Mouse (Mus musculus): Measurements from ENCODE around the gene Sipa1l2. TPM values are rescaled to one million over a fixed set of nuclear protein-coding genes. Genes with fewer than 3 reads are reported as not detected.

Sipa1l2 gene
- polyA plus RNA-seq, 1 experiment: 19.6 TPM

- H3K36me3 ChIP-seq (ENCODE audit: control insufficient read depth, insufficient read depth, low read length): no peaks in the 10 kb centered on the region
- no peak overlapping the region for H3K4me3 ChIP-seq (ENCODE audit: control insufficient read depth, low read depth, low read length)
- H3K27ac ChIP-seq (ENCODE audit: control insufficient read depth, insufficient read depth, low read depth, low read length): no peak overlapping the region
- H3K4me1 ChIP-seq (ENCODE audit: control insufficient read depth, insufficient read depth, low read length): no peaks in the 10 kb centered on the region
- no peaks in the 10 kb centered on the region for H3K27me3 ChIP-seq (ENCODE audit: control insufficient read depth, insufficient read depth, low read length)
- TF ChIP-seq CTCF (IDR thresholded peaks at IDR 0.05; ENCODE audit: control insufficient read depth, insufficient read depth, insufficient replicate concordance, low read depth, low read length) (no peak), POLR2A (IDR thresholded peaks at IDR 0.05; ENCODE audit: control insufficient read depth, low read depth, low read length) (no peak)
Measured at GRCm38 (mm10) chr8:125460602-125461001, 109.0 kb downstream of the Sipa1l2 start.

- H3K4me1 ChIP-seq (ENCODE audit: control insufficient read depth, insufficient read depth, low read length): no peaks in the 10 kb centered on the region
- TF ChIP-seq POLR2A (IDR thresholded peaks at IDR 0.05; ENCODE audit: control insufficient read depth, low read depth, low read length) (no peak), CTCF (IDR thresholded peaks at IDR 0.05; ENCODE audit: control insufficient read depth, insufficient read depth, insufficient replicate concordance, low read depth, low read length) (no peak)
- no peak overlapping the region for H3K4me3 ChIP-seq (ENCODE audit: control insufficient read depth, low read depth, low read length)
- no peak overlapping the region for H3K27ac ChIP-seq (ENCODE audit: control insufficient read depth, insufficient read depth, low read depth, low read length)
- H3K36me3 ChIP-seq (ENCODE audit: control insufficient read depth, insufficient read depth, low read length): no peaks in the 10 kb centered on the region; the same call in none of the 2 replicates
- H3K27me3 ChIP-seq (ENCODE audit: control insufficient read depth, insufficient read depth, low read length): no peaks in the 10 kb centered on the region
Measured at GRCm38 (mm10) chr8:125449048-125449447, 120.6 kb downstream of the Sipa1l2 start.

- Histone ChIP-seq H3K27me3 (ENCODE audit: control insufficient read depth, insufficient read depth, low read length) (no peaks in the 10 kb centered on the region), H3K27ac (ENCODE audit: control insufficient read depth, insufficient read depth, low read depth, low read length) (no peak overlapping the region), H3K4me1 (ENCODE audit: control insufficient read depth, insufficient read depth, low read length) (no peaks in the 10 kb centered on the region; the same call in 1 of the 2 replicates), H3K4me3 (ENCODE audit: control insufficient read depth, low read depth, low read length) (no peak overlapping the region), H3K36me3 (ENCODE audit: control insufficient read depth, insufficient read depth, low read length) (no peaks in the 10 kb centered on the region; the same call in none of the 2 replicates)
- no peak; the same call in 1 of the 2 replicates for TF ChIP-seq POLR2A (IDR thresholded peaks at IDR 0.05; ENCODE audit: control insufficient read depth, low read depth, low read length)
Measured at GRCm38 (mm10) chr8:125447543-125447942, 122.1 kb downstream of the Sipa1l2 start.

GRCm38 (mm10) chr8:125446236-125446635 is 123.4 kb downstream of the Sipa1l2 start:
- Histone ChIP-seq H3K27ac (ENCODE audit: control insufficient read depth, insufficient read depth, low read depth, low read length) (no peak overlapping the region), H3K4me1 (ENCODE audit: control insufficient read depth, insufficient read depth, low read length) (no peaks in the 10 kb centered on the region; the same call in 1 of the 2 replicates), H3K36me3 (ENCODE audit: control insufficient read depth, insufficient read depth, low read length) (no peaks in the 10 kb centered on the region; the same call in none of the 2 replicates), H3K4me3 (ENCODE audit: control insufficient read depth, low read depth, low read length) (no peak overlapping the region), H3K27me3 (ENCODE audit: control insufficient read depth, insufficient read depth, low read length) (no peaks in the 10 kb centered on the region)
- TF ChIP-seq POLR2A (IDR thresholded peaks at IDR 0.05; ENCODE audit: control insufficient read depth, low read depth, low read length) (no peak), CTCF (IDR thresholded peaks at IDR 0.05; ENCODE audit: control insufficient read depth, insufficient read depth, insufficient replicate concordance, low read depth, low read length) (no peak)

GRCm38 (mm10) chr8:125445225-125445609 is 124.4 kb downstream of the Sipa1l2 start:
- Histone ChIP-seq H3K4me1 (ENCODE audit: control insufficient read depth, insufficient read depth, low read length) (no peaks in the 10 kb centered on the region; the same call in 1 of the 2 replicates), H3K4me3 (ENCODE audit: control insufficient read depth, low read depth, low read length) (no peak overlapping the region), H3K36me3 (ENCODE audit: control insufficient read depth, insufficient read depth, low read length) (no peaks in the 10 kb centered on the region; the same call in none of the 2 replicates), H3K27ac (ENCODE audit: control insufficient read depth, insufficient read depth, low read depth, low read length) (no peak overlapping the region), H3K27me3 (ENCODE audit: control insufficient read depth, insufficient read depth, low read length) (no peaks in the 10 kb centered on the region)
- TF ChIP-seq CTCF (IDR thresholded peaks at IDR 0.05; ENCODE audit: control insufficient read depth, insufficient read depth, insufficient replicate concordance, low read depth, low read length) (no peak), POLR2A (IDR thresholded peaks at IDR 0.05; ENCODE audit: control insufficient read depth, low read depth, low read length) (no peak)

GRCm38 (mm10) chr8:125444457-125445224 is 125.0 kb downstream of the Sipa1l2 start:
- TF ChIP-seq CTCF (IDR thresholded peaks at IDR 0.05; ENCODE audit: control insufficient read depth, insufficient read depth, insufficient replicate concordance, low read depth, low read length): no peak
- no peak for TF ChIP-seq POLR2A (IDR thresholded peaks at IDR 0.05; ENCODE audit: control insufficient read depth, low read depth, low read length)
- Histone ChIP-seq H3K4me1 (ENCODE audit: control insufficient read depth, insufficient read depth, low read length) (no peaks in the 10 kb centered on the region; the same call in 1 of the 2 replicates), H3K36me3 (ENCODE audit: control insufficient read depth, insufficient read depth, low read length) (no peaks in the 10 kb centered on the region; the same call in none of the 2 replicates), H3K27me3 (ENCODE audit: control insufficient read depth, insufficient read depth, low read length) (no peaks in the 10 kb centered on the region), H3K4me3 (ENCODE audit: control insufficient read depth, low read depth, low read length) (no peak overlapping the region), H3K27ac (ENCODE audit: control insufficient read depth, insufficient read depth, low read depth, low read length) (no peak overlapping the region)

GRCm38 (mm10) chr8:125435320-125436100 is 134.1 kb downstream of the Sipa1l2 start:
- Histone ChIP-seq H3K4me3 (ENCODE audit: control insufficient read depth, low read depth, low read length) (no peak overlapping the region), H3K4me1 (ENCODE audit: control insufficient read depth, insufficient read depth, low read length) (no peaks in the 10 kb centered on the region), H3K27me3 (ENCODE audit: control insufficient read depth, insufficient read depth, low read length) (no peaks in the 10 kb centered on the region), H3K36me3 (ENCODE audit: control insufficient read depth, insufficient read depth, low read length) (no peaks in the 10 kb centered on the region; the same call in 1 of the 2 replicates), H3K27ac (ENCODE audit: control insufficient read depth, insufficient read depth, low read depth, low read length) (no peak overlapping the region)
- no peak for TF ChIP-seq POLR2A (IDR thresholded peaks at IDR 0.05; ENCODE audit: control insufficient read depth, low read depth, low read length)
- TF ChIP-seq CTCF (IDR thresholded peaks at IDR 0.05; ENCODE audit: control insufficient read depth, insufficient read depth, insufficient replicate concordance, low read depth, low read length): no peak
